Mouse (Mus musculus): ENCODE results near the gene Usp21. TPM values are rescaled to one million over a fixed set of nuclear protein-coding genes. Genes with fewer than 3 reads are reported as not detected.
"Not testable (repeated sequence)": the region's sequence is repeated elsewhere in the genome, so short reads cannot be mapped to it uniquely, and the experiment has no call there.

The Usp21 gene
- polyA plus RNA-seq, 1 experiment from 2014 or later = 53.2 TPM

- Histone ChIP-seq H3K36me3 (ENCODE audit: control insufficient read depth, insufficient read depth, low read length) (no peaks in the 10 kb centered on the region), H3K4me1 (ENCODE audit: control insufficient read depth, insufficient read depth, low read length) (no peaks in the 10 kb centered on the region), H3K27me3 (replicated peaks; ENCODE audit: control insufficient read depth, insufficient read depth, low read length) (no peaks in the 10 kb centered on the region), H3K4me2 (ENCODE audit: low read depth, low read length) (0 out of 2 replicates have a peak overlapping the region, but pooled peaks have one; percentile 2), H3K27ac (ENCODE audit: low read length) (no peak overlapping the region), H3K4me3 (ENCODE audit: low read length) (peak overlapping the region; percentile 4; the same call in 1 of the 2 replicates), H3K9me3 (ENCODE audit: control insufficient read depth, low read length) (no peaks in the 10 kb centered on the region), H3K9ac (ENCODE audit: low read depth, low read length) (no peak overlapping the region)
- no peak for ATAC-seq
- WGBS = 31% methylated on average over 5 of the region's 5 CpGs
These were observed 32.4 kb upstream of the Usp21 start for GRCm38 (mm10) chr1:171320151-171320550.

GRCm38 (mm10) chr1:171319748-171320147 lies 32.0 kb upstream of the Usp21 start:
- Histone ChIP-seq H3K9ac (ENCODE audit: low read depth, low read length) (no peak overlapping the region), H3K9me3 (ENCODE audit: control insufficient read depth, low read length) (no peaks in the 10 kb centered on the region), H3K4me3 (ENCODE audit: low read length) (peak overlapping the region; percentile 4; the same call in 1 of the 2 replicates), H3K4me2 (ENCODE audit: low read depth, low read length) (0 out of 2 replicates have a peak overlapping the region, but pooled peaks have one; percentile 2), H3K4me1 (ENCODE audit: control insufficient read depth, insufficient read depth, low read length) (no peaks in the 10 kb centered on the region), H3K27ac (ENCODE audit: low read length) (no peak overlapping the region), H3K27me3 (replicated peaks; ENCODE audit: control insufficient read depth, insufficient read depth, low read length) (no peaks in the 10 kb centered on the region), H3K36me3 (ENCODE audit: control insufficient read depth, insufficient read depth, low read length) (no peaks in the 10 kb centered on the region)
- 15% methylated on average over 7 of the region's 7 CpGs for WGBS
- ATAC-seq = no peak

GRCm38 (mm10) chr1:171309321-171309720 lies 21.5 kb upstream of the Usp21 start:
- Histone ChIP-seq H3K27ac (ENCODE audit: low read length) (no peak overlapping the region), H3K27me3 (replicated peaks; ENCODE audit: control insufficient read depth, insufficient read depth, low read length) (no peaks in the 10 kb centered on the region), H3K9me3 (ENCODE audit: control insufficient read depth, low read length) (no peaks in the 10 kb centered on the region), H3K4me1 (ENCODE audit: control insufficient read depth, insufficient read depth, low read length) (no peaks in the 10 kb centered on the region), H3K9ac (ENCODE audit: low read depth, low read length) (no peak overlapping the region), H3K4me2 (ENCODE audit: low read depth, low read length) (no peak overlapping the region), H3K4me3 (ENCODE audit: low read length) (no peak overlapping the region), H3K36me3 (ENCODE audit: control insufficient read depth, insufficient read depth, low read length) (no peaks in the 10 kb centered on the region)
- 76% methylated on average over 2 of the region's 2 CpGs for WGBS
- ATAC-seq = no peak

- 69% methylated on average over 5 of the region's 5 CpGs for whole genome bisulfite sequencing
- H3K27ac ChIP-seq (ENCODE audit: low read length); H3K27me3 ChIP-seq (replicated peaks; ENCODE audit: control insufficient read depth, insufficient read depth, low read length); H3K9me3 ChIP-seq (ENCODE audit: control insufficient read depth, low read length); H3K4me1 ChIP-seq (ENCODE audit: control insufficient read depth, insufficient read depth, low read length); H3K4me3 ChIP-seq (ENCODE audit: low read length); H3K9ac ChIP-seq (ENCODE audit: low read depth, low read length); H3K4me2 ChIP-seq (ENCODE audit: low read depth, low read length); ATAC-seq; H3K36me3 ChIP-seq (ENCODE audit: control insufficient read depth, insufficient read depth, low read length): not testable (repeated sequence)
These were observed 18.4 kb upstream of the Usp21 start for GRCm38 (mm10) chr1:171306157-171306556.

- no peak overlapping the region for H3K4me3 ChIP-seq (ENCODE audit: low read length)
- no peaks in the 10 kb centered on the region for H3K9me3 ChIP-seq (ENCODE audit: control insufficient read depth, low read length)
- no peak overlapping the region for H3K27ac ChIP-seq (ENCODE audit: low read length)
- no peaks in the 10 kb centered on the region for H3K36me3 ChIP-seq (ENCODE audit: control insufficient read depth, insufficient read depth, low read length)
- 0 out of 2 replicates have a peak, but pooled peaks cover 2% of the 10 kb centered on the region for H3K4me1 ChIP-seq (ENCODE audit: control insufficient read depth, insufficient read depth, low read length)
- H3K4me2 ChIP-seq (ENCODE audit: low read depth, low read length) = no peak overlapping the region
- no peaks in the 10 kb centered on the region for H3K27me3 ChIP-seq (replicated peaks; ENCODE audit: control insufficient read depth, insufficient read depth, low read length)
- 66% methylated on average over 3 of the region's 3 CpGs for WGBS
- no peak for ATAC-seq
- H3K9ac ChIP-seq (ENCODE audit: low read depth, low read length) = no peak overlapping the region
These were observed 10.4 kb upstream of the Usp21 start for GRCm38 (mm10) chr1:171298226-171298625.

GRCm38 (mm10) chr1:171295063-171295402 lies 7.2 kb upstream of the Usp21 start:
- H3K4me3 ChIP-seq (ENCODE audit: low read length) = peak overlapping the region; percentile 78
- peak overlapping the region; percentile 46 for H3K4me2 ChIP-seq (ENCODE audit: low read depth, low read length)
- no peaks in the 10 kb centered on the region for H3K27me3 ChIP-seq (replicated peaks; ENCODE audit: control insufficient read depth, insufficient read depth, low read length)
- peak overlapping the region; percentile 98 for H3K27ac ChIP-seq (ENCODE audit: low read length)
- 10% methylated on average over 3 of the region's 3 CpGs for WGBS
- ATAC-seq = peak; percentile 11; the same call in 1 of the 2 replicates
- H3K36me3 ChIP-seq (ENCODE audit: control insufficient read depth, insufficient read depth, low read length) = no peaks in the 10 kb centered on the region
- H3K4me1 ChIP-seq (ENCODE audit: control insufficient read depth, insufficient read depth, low read length) = 0 out of 2 replicates have a peak, but pooled peaks cover 3% of the 10 kb centered on the region
- H3K9me3 ChIP-seq (ENCODE audit: control insufficient read depth, low read length) = no peaks in the 10 kb centered on the region
- peak overlapping the region; percentile 89 for H3K9ac ChIP-seq (ENCODE audit: low read depth, low read length)

GRCm38 (mm10) chr1:171294298-171295062 lies 6.7 kb upstream of the Usp21 start, which contains the start of gene Ufc1:
Gene Ufc1 (minus strand): TSS chr1:171295024.
- Histone ChIP-seq H3K4me3 (ENCODE audit: low read length) (peak within 1 kb of the TSS; percentile 78), H3K4me2 (ENCODE audit: low read depth, low read length) (peak within 1 kb of the TSS; percentile 84), H3K9me3 (ENCODE audit: control insufficient read depth, low read length) (no peaks in the 10 kb centered on the region), H3K27ac (ENCODE audit: low read length) (peak within 1 kb of the TSS; percentile 98), H3K4me1 (ENCODE audit: control insufficient read depth, insufficient read depth, low read length) (0 out of 2 replicates have a peak, but pooled peaks cover 3% of the 10 kb centered on the region), H3K9ac (ENCODE audit: low read depth, low read length) (peak within 1 kb of the TSS; percentile 89), H3K27me3 (replicated peaks; ENCODE audit: control insufficient read depth, insufficient read depth, low read length) (no peaks in the 10 kb centered on the region), H3K36me3 (ENCODE audit: control insufficient read depth, insufficient read depth, low read length) (no peaks in the 10 kb centered on the region)
- WGBS = under 1% methylated on average over 42 of the region's 42 CpGs
- peak; percentile 85 for ATAC-seq

GRCm38 (mm10) chr1:171293906-171294297 lies 6.1 kb upstream of the Usp21 start:
- Histone ChIP-seq H3K9ac (ENCODE audit: low read depth, low read length) (peak overlapping the region; percentile 89), H3K4me3 (ENCODE audit: low read length) (peak overlapping the region; percentile 78), H3K4me1 (ENCODE audit: control insufficient read depth, insufficient read depth, low read length) (0 out of 2 replicates have a peak, but pooled peaks cover 3% of the 10 kb centered on the region), H3K4me2 (ENCODE audit: low read depth, low read length) (peak overlapping the region; percentile 84), H3K27ac (ENCODE audit: low read length) (peak overlapping the region; percentile 98), H3K27me3 (replicated peaks; ENCODE audit: control insufficient read depth, insufficient read depth, low read length) (no peaks in the 10 kb centered on the region), H3K36me3 (ENCODE audit: control insufficient read depth, insufficient read depth, low read length) (no peaks in the 10 kb centered on the region), H3K9me3 (ENCODE audit: control insufficient read depth, low read length) (no peaks in the 10 kb centered on the region)
- WGBS = 30% methylated on average over 5 of the region's 5 CpGs
- no peak for ATAC-seq

GRCm38 (mm10) chr1:171293351-171293750 lies 5.6 kb upstream of the Usp21 start:
- no peak overlapping the region for H3K9ac ChIP-seq (ENCODE audit: low read depth, low read length)
- peak overlapping the region; percentile 78 for H3K4me3 ChIP-seq (ENCODE audit: low read length)
- H3K36me3 ChIP-seq (ENCODE audit: control insufficient read depth, insufficient read depth, low read length) = no peaks in the 10 kb centered on the region
- H3K4me1 ChIP-seq (ENCODE audit: control insufficient read depth, insufficient read depth, low read length) = 0 out of 2 replicates have a peak, but pooled peaks cover 3% of the 10 kb centered on the region
- H3K27me3 ChIP-seq (replicated peaks; ENCODE audit: control insufficient read depth, insufficient read depth, low read length) = no peaks in the 10 kb centered on the region
- no peaks in the 10 kb centered on the region for H3K9me3 ChIP-seq (ENCODE audit: control insufficient read depth, low read length)
- no peak overlapping the region for H3K27ac ChIP-seq (ENCODE audit: low read length)
- WGBS = 77% methylated on average over 3 of the region's 3 CpGs
- peak overlapping the region; percentile 84 for H3K4me2 ChIP-seq (ENCODE audit: low read depth, low read length)
- ATAC-seq = no peak

Data from intestine, embryonic 16.5 days (tissue).